Mouse (Mus musculus): ENCODE measurements at regions not wholly inside any gene's neighbourhood (a gene's known extent, or its start where the extent isn't known, plus 50 kb on each side); places are given as distances from the start of the nearest gene placed in this dataset.

DNA sequence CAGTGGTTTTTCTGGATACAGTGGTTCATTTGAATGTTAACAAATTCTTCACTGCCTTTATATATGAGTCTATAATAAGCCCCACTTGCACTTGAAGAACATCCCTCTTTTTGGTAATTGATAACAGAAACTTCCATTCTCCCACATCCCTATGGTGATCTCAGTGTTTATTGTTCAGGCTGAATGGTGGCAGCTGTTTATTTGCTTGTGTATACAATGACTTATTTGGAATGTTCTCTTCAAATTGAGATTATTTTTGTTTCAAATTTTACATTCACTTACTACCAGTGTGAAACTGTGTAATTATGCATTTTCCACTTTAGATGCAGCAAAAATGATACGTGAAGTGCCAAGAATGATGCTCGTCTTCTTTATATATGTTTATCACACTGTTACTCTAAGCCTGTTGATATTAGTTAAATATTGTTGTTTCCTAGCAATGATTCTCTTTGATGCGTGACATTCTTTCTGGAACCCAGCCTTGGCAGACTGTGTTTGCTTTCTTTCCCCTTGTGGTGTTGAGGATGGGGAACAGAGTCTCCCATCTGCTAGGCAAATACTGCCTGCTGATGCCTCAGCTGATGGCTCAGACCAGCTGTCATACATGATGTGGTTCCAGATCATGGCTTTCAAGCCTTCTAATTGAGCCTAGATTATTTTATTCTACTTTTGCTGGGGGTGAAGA lies 389.1 kb downstream of the Cd109 start:
- peak; percentile 48 for DNase-seq (ENCODE audit: low spot score)
- Histone ChIP-seq H3K4me2 (ENCODE audit: low read depth, low read length) (no peak overlapping the region), H3K9ac (replicated peaks; ENCODE audit: low read length) (no peak overlapping the region), H3K27ac (no peak overlapping the region), H3K4me3 (ENCODE audit: low read length) (no peak overlapping the region), H3K9me3 (ENCODE audit: low read length) (no peaks in the 10 kb centered on the region), H3K36me3 (ENCODE audit: insufficient read depth, low read length) (no peaks in the 10 kb centered on the region), H3K4me1 (ENCODE audit: insufficient read depth, low read length) (no peaks in the 10 kb centered on the region), H3K27me3 (ENCODE audit: insufficient read depth, low read length) (no peaks in the 10 kb centered on the region)
- TF ChIP-seq CTCF (IDR thresholded peaks at IDR 0.05; ENCODE audit: low read depth), result no peak
- ATAC-seq, result peak; percentile 74
- 52% methylated on average over 3 of the region's 3 CpGs for WGBS

DNA sequence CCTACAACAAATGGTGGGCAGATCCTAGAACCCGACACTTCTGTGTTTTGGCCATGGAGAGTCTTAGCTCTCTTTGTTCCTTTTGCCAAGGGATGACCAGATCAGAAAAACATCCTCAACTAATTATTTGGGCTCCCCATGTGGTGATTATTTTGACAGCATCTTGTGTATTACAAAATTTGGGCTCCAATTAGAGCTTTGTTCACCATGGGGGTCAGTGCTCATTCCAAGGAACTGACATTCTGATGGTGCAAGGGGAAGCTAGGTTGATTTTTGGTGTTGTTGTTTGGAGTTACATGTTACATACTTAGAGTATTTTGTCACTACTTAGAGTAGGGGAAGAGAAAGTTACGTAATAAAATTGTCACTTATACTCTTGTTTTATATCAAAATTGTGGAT lies 406.9 kb downstream of the Cd109 start:
- DNase-seq (ENCODE audit: low spot score), result no peak
- no peak for ATAC-seq
- Histone ChIP-seq H3K9ac (replicated peaks; ENCODE audit: low read length) (no peak overlapping the region), H3K27me3 (ENCODE audit: insufficient read depth, low read length) (no peaks in the 10 kb centered on the region), H3K4me2 (ENCODE audit: low read depth, low read length) (no peak overlapping the region), H3K4me3 (ENCODE audit: low read length) (no peak overlapping the region), H3K9me3 (ENCODE audit: low read length) (no peaks in the 10 kb centered on the region), H3K4me1 (ENCODE audit: insufficient read depth, low read length) (no peaks in the 10 kb centered on the region), H3K27ac (no peak overlapping the region), H3K36me3 (ENCODE audit: insufficient read depth, low read length) (no peaks in the 10 kb centered on the region)
- TF ChIP-seq CTCF (IDR thresholded peaks at IDR 0.05; ENCODE audit: low read depth), result no peak
- WGBS, result 63% methylated on average over 2 of the region's 2 CpGs

DNA sequence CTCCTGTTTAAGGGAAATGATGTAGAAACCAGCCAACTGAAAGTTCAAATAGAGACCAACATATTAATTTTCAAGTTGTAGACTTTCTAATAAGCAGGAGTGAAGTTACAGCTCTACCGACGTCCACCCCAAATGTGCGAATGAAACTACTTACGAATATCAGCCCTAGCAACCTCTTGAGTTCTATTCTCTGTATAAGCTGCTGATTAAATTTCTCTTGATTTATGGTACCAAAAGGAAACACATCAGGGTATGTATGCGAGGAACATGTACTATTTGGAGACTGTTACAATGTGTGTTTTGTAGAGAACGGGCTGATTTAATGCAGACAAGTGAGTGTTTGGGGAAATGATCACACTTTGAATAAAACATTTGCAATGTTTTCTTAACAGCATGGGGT lies 412.9 kb downstream of the Cd109 start:
- no peaks in the 10 kb centered on the region for H3K9me3 ChIP-seq (ENCODE audit: low read length)
- WGBS, result 88% methylated on average over 6 of the region's 6 CpGs
- H3K4me1 ChIP-seq (ENCODE audit: insufficient read depth, low read length), result no peaks in the 10 kb centered on the region
- no peak overlapping the region for H3K4me2 ChIP-seq (ENCODE audit: low read depth, low read length)
- H3K9ac ChIP-seq (replicated peaks; ENCODE audit: low read length), result no peak overlapping the region
- H3K27ac ChIP-seq, result no peak overlapping the region
- no peaks in the 10 kb centered on the region for H3K27me3 ChIP-seq (ENCODE audit: insufficient read depth, low read length)
- ATAC-seq (no peak), DNase-seq (ENCODE audit: low spot score) (no peak)
- H3K4me3 ChIP-seq (ENCODE audit: low read length), result no peak overlapping the region
- no peaks in the 10 kb centered on the region for H3K36me3 ChIP-seq (ENCODE audit: insufficient read depth, low read length)
- TF ChIP-seq CTCF (IDR thresholded peaks at IDR 0.05; ENCODE audit: low read depth), result no peak

DNA sequence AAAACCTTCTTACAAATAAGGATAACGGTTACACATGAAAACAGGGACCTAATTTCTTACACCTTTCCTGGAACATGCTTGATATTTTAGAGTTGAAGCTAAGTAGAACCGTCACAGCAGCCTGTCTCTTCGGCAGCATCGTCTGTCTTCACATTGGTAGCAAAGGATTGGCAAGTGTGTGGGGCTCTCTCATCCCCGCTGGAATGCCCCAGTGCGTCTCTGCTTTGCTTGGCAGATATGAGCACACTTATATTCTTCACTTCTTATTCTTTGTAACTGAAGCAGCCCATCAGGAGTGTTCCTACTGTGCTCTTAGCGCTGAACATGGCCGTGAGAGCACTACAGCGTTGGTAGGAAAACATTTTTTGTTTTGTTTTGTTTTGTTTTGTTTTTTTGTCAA lies 414.1 kb downstream of the Cd109 start:
- TF ChIP-seq CTCF (IDR thresholded peaks at IDR 0.05; ENCODE audit: low read depth), result no peak
- no peaks in the 10 kb centered on the region for H3K9me3 ChIP-seq (ENCODE audit: low read length)
- DNase-seq (ENCODE audit: low spot score), result no peak
- no peak overlapping the region for H3K4me3 ChIP-seq (ENCODE audit: low read length)
- H3K27me3 ChIP-seq (ENCODE audit: insufficient read depth, low read length), result no peaks in the 10 kb centered on the region
- H3K36me3 ChIP-seq (ENCODE audit: insufficient read depth, low read length), result no peaks in the 10 kb centered on the region
- H3K27ac ChIP-seq, result no peak overlapping the region
- ATAC-seq, result no peak
- H3K4me1 ChIP-seq (ENCODE audit: insufficient read depth, low read length), result no peaks in the 10 kb centered on the region
- 73% methylated on average over 9 of the region's 9 CpGs for WGBS
- no peak overlapping the region for H3K4me2 ChIP-seq (ENCODE audit: low read depth, low read length)
- no peak overlapping the region for H3K9ac ChIP-seq (replicated peaks; ENCODE audit: low read length)

DNA sequence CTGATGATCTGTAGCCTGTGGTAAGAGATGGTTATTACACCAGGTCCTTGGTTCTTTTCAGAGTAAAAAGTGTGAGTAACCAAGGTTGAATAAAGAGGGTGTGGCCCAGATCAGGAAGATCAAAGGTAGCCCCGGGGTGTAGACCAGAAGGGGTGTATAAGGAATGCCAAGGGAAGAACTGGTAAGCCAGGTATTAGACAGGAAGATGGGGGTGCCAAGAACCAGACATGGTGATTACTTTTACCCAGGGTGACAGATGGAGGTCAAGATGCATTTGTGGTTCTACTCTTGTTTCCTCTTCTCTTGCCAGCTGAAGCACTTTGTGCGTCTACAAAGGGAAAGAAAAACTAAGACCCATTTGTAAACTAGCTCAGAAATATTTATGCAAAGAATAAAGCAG lies 420.3 kb downstream of the Cd109 start:
- Histone ChIP-seq H3K9me3 (ENCODE audit: low read length) (no peaks in the 10 kb centered on the region), H3K36me3 (ENCODE audit: insufficient read depth, low read length) (no peaks in the 10 kb centered on the region), H3K9ac (replicated peaks; ENCODE audit: low read length) (no peak overlapping the region), H3K4me3 (ENCODE audit: low read length) (no peak overlapping the region), H3K27ac (no peak overlapping the region), H3K4me2 (ENCODE audit: low read depth, low read length) (no peak overlapping the region), H3K4me1 (ENCODE audit: insufficient read depth, low read length) (no peaks in the 10 kb centered on the region), H3K27me3 (ENCODE audit: insufficient read depth, low read length) (no peaks in the 10 kb centered on the region)
- DNase-seq (ENCODE audit: low spot score) (no peak), ATAC-seq (no peak)
- WGBS, result 69% methylated on average over 2 of the region's 2 CpGs
- TF ChIP-seq CTCF (IDR thresholded peaks at IDR 0.05; ENCODE audit: low read depth), result no peak

DNA sequence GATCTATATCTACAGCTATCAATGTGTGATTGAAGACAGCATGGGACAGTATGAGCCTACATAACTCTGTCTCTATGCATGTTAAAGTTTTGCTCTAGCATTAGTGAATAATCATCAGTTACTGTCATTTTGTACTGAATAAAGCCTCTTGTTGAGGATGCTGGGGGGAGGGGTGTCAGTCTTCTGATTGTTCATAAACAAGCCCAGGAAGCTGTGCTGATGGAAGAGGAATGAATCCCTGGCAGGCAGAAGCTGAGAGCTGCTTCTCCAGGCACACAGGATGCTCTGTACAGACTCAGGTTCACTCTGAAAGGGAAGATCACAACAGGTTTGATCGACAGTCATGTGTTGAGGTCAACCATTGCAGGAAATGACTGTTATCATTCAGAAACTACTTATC lies 421.7 kb downstream of the Cd109 start:
- DNase-seq (ENCODE audit: low spot score) (no peak), ATAC-seq (no peak)
- no peak overlapping the region for H3K4me2 ChIP-seq (ENCODE audit: low read depth, low read length)
- H3K4me3 ChIP-seq (ENCODE audit: low read length), result no peak overlapping the region
- H3K9ac ChIP-seq (replicated peaks; ENCODE audit: low read length), result no peak overlapping the region
- H3K4me1 ChIP-seq (ENCODE audit: insufficient read depth, low read length), result no peaks in the 10 kb centered on the region
- H3K9me3 ChIP-seq (ENCODE audit: low read length), result no peaks in the 10 kb centered on the region
- H3K36me3 ChIP-seq (ENCODE audit: insufficient read depth, low read length), result no peaks in the 10 kb centered on the region
- no peaks in the 10 kb centered on the region for H3K27me3 ChIP-seq (ENCODE audit: insufficient read depth, low read length)
- no peak for TF ChIP-seq CTCF (IDR thresholded peaks at IDR 0.05; ENCODE audit: low read depth)
- WGBS, result 82% methylated on average over 1 of the region's 1 CpGs
- H3K27ac ChIP-seq, result no peak overlapping the region

DNA sequence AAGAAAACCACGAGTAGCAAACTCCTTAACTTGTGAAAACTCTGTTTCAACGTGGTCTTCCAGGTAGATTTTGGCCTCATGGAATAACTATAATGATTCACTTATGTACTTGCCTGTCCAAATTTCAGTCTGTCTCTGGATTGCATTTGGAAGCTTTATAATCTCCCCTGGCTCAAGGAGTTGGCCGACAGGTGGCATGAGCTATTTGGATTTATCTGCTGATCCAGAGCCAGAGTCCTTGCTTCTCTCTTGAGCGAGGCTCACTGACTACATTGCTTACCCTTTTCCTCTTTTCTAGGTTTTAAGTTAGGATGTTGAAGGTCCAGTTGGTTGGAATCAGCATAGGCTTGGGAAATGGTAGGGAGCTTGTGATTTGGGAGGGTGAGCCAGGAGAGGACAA lies 423.6 kb downstream of the Cd109 start:
- no peaks in the 10 kb centered on the region for H3K27me3 ChIP-seq (ENCODE audit: insufficient read depth, low read length)
- no peak for ATAC-seq
- no peak for TF ChIP-seq CTCF (IDR thresholded peaks at IDR 0.05; ENCODE audit: low read depth)

More for the DNA sequence above, 423.6 kb downstream of the Cd109 start:
- 81% methylated on average over 4 of the region's 4 CpGs for WGBS
- H3K4me3 ChIP-seq (ENCODE audit: low read length), result no peak overlapping the region
- H3K27ac ChIP-seq, result no peak overlapping the region
- H3K9ac ChIP-seq (replicated peaks; ENCODE audit: low read length), result no peak overlapping the region
- H3K4me2 ChIP-seq (ENCODE audit: low read depth, low read length), result no peak overlapping the region
- H3K36me3 ChIP-seq (ENCODE audit: insufficient read depth, low read length), result no peaks in the 10 kb centered on the region
- DNase-seq (ENCODE audit: low spot score), result no peak
- H3K4me1 ChIP-seq (ENCODE audit: insufficient read depth, low read length), result no peaks in the 10 kb centered on the region
- H3K9me3 ChIP-seq (ENCODE audit: low read length), result no peaks in the 10 kb centered on the region
